Mouse (Mus musculus): ENCODE data around the gene Zbtb17. TPM values are rescaled to one million over a fixed set of nuclear protein-coding genes. Genes with fewer than 3 reads are reported as not detected.

Gene Zbtb17
- polyA plus RNA-seq, 1 experiment from 2014 or later: 44.2 TPM

Other genes with a start within 250 kb of the Zbtb17 start
- 5.3 and 8.7 TPM in 2 replicates for gene Rsg1, start 230.7 kb upstream of the Zbtb17 start, polyA plus RNA-seq (2014; fragmentation: Nextera tagmentation; extraction: Ambion mirVana)
- gene Arhgef19, start 205.2 kb upstream of the Zbtb17 start, polyA plus RNA-seq (2014; fragmentation: Nextera tagmentation; extraction: Ambion mirVana): 4.6 and 5.2 TPM in 2 replicates
- 2.2 and 2.4 TPM in 2 replicates for gene Epha2, start 143.4 kb upstream of the Zbtb17 start, polyA plus RNA-seq (2014; fragmentation: Nextera tagmentation; extraction: Ambion mirVana)
- 0.34 and 0.57 TPM in 2 replicates for gene Fam131c, start 76.4 kb upstream of the Zbtb17 start, polyA plus RNA-seq (2014; fragmentation: Nextera tagmentation; extraction: Ambion mirVana)
- 0.21 and 0.33 TPM in 2 replicates for gene Clcnka, start 45.9 kb upstream of the Zbtb17 start, polyA plus RNA-seq (2014; fragmentation: Nextera tagmentation; extraction: Ambion mirVana)
- not detected in 2 replicates for gene Clcnkb, start 28.6 kb upstream of the Zbtb17 start, polyA plus RNA-seq (2014; fragmentation: Nextera tagmentation; extraction: Ambion mirVana)
- gene Hspb7, start 23.9 kb upstream of the Zbtb17 start, polyA plus RNA-seq (2014; fragmentation: Nextera tagmentation; extraction: Ambion mirVana): 0.34 and 0.41 TPM in 2 replicates
- gene Srarp, start 8.5 kb upstream of the Zbtb17 start, polyA plus RNA-seq (2014; fragmentation: Nextera tagmentation; extraction: Ambion mirVana): not detected in 2 replicates
- gene Spen, start 93.9 kb downstream of the Zbtb17 start, polyA plus RNA-seq (2014; fragmentation: Nextera tagmentation; extraction: Ambion mirVana): 12.4 and 13.4 TPM in 2 replicates
- 67.2 and 73.2 TPM in 2 replicates for gene Fblim1, start 161.4 kb downstream of the Zbtb17 start, polyA plus RNA-seq (2014; fragmentation: Nextera tagmentation; extraction: Ambion mirVana)
- 0.27 and 0.60 TPM in 2 replicates for gene Tmem82, start 174.0 kb downstream of the Zbtb17 start, polyA plus RNA-seq (2014; fragmentation: Nextera tagmentation; extraction: Ambion mirVana)
- gene Slc25a34, start 179.2 kb downstream of the Zbtb17 start, polyA plus RNA-seq (2014; fragmentation: Nextera tagmentation; extraction: Ambion mirVana): not detected in 2 replicates
- 3.9 and 4.4 TPM in 2 replicates for gene Plekhm2, start 220.2 kb downstream of the Zbtb17 start, polyA plus RNA-seq (2014; fragmentation: Nextera tagmentation; extraction: Ambion mirVana)
- gene Rsc1a1, start 240.9 kb downstream of the Zbtb17 start, polyA plus RNA-seq (2014; fragmentation: Nextera tagmentation; extraction: Ambion mirVana): 1.4 and 3.5 TPM in 2 replicates